Mouse (Mus musculus): Measurements from ENCODE around the gene P2ry6.

GRCm38 (mm10) chr7:100922907-100923306 lies 51.5 kb downstream of the P2ry6 start:
- no peak for TF ChIP-seq CTCF (IDR thresholded peaks at IDR 0.05; ENCODE audit: low read depth, low read length)
- no peak for TF ChIP-seq POLR2A (IDR thresholded peaks at IDR 0.05; ENCODE audit: borderline replicate concordance, low read depth, low read length)

All from bone marrow macrophage, adult 2 months (primary cell).